Mouse (Mus musculus) bone marrow, adult 2 months (tissue): Measurements from ENCODE around the gene Col23a1. TPM values are rescaled to one million over a fixed set of nuclear protein-coding genes. Genes with fewer than 3 reads are reported as not detected.
"Not testable (repeated sequence)": the region's sequence is repeated elsewhere in the genome, so short reads cannot be mapped to it uniquely, and the experiment has no call there.

Source experiments
- H3K27ac ChIP-seq: fragments of 200-500 bp; 2 replicates; pipeline ENCODE4 v1.5.1; 2012; ENCODE audit warnings: low read depth, mild to moderate bottlenecking, control low read depth, inconsistent platforms, low read length; ENCODE audit not compliant: control insufficient read depth, poor library complexity, insufficient read depth
- H3K4me1 ChIP-seq: fragments of 200-500 bp; 2 replicates; pipeline ENCODE4 v1.6.1; 2011; ENCODE audit warnings: low read length; ENCODE audit not compliant: control insufficient read depth, insufficient read depth
- H3K4me3 ChIP-seq: fragments of 200-500 bp; replicated peaks from 2 replicates; pipeline ENCODE3; 2011; ENCODE audit warnings: mild to moderate bottlenecking, low read depth, low read length, control low read depth; ENCODE audit not compliant: control insufficient read depth
- CTCF ChIP-seq: fragments of 200-500 bp; IDR thresholded peaks from 2 replicates; pipeline ENCODE4 v1.5.1; 2011; ENCODE audit warnings: low read length, control low read depth; ENCODE audit not compliant: control insufficient read depth, insufficient read depth
- POLR2A ChIP-seq: fragments of 200-500 bp; IDR thresholded peaks from 2 replicates; pipeline ENCODE4 v1.6.1; 2011; ENCODE audit warnings: low read depth, mild to moderate bottlenecking, control low read depth, low read length, borderline replicate concordance; ENCODE audit not compliant: control insufficient read depth
- WGBS: fragments of 180-500 bp; shearing (Covaris S2); methylation state at CpG from one replicate; pipeline ENCODE4 v1.1.7; 2018; 5-methylcytosine and 5-hydroxymethylcytosine counted together
- polyA plus RNA-seq: library from polyadenylated mRNA; stranded (reverse); fragments of >200 nt; gene quantifications from 2 replicates; pipeline ENCODE4 v1.2.4, GENCODE M21; 2011; ENCODE audit warnings: low replicate concordance; ENCODE audit not compliant: missing spikeins, insufficient read depth, insufficient read length

Gene Col23a1
- polyA plus RNA-seq, 1 experiment: not detected

- Histone ChIP-seq H3K4me3 (no peak overlapping the region), H3K27ac (no peak overlapping the region), H3K4me1 (peaks cover 4% of the 10 kb centered on the region)
- WGBS: 84% methylated on average over 8 of the region's 8 CpGs
- no peak for TF ChIP-seq CTCF
- TF ChIP-seq POLR2A: no peak
Observed at GRCm38 (mm10) chr11:51614256-51614655, 324.5 kb downstream of the Col23a1 start.

- H3K4me3 ChIP-seq: peak overlapping the region; percentile 31
- WGBS: 19% methylated on average over 7 of the region's 7 CpGs
- TF ChIP-seq POLR2A: no peak
- peaks cover 4% of the 10 kb centered on the region for H3K4me1 ChIP-seq
- peak overlapping the region; percentile 86; the same call in 1 of the 2 replicates for H3K27ac ChIP-seq
Observed at GRCm38 (mm10) chr11:51615129-51615528, 325.4 kb downstream of the Col23a1 start.

- WGBS: under 1% methylated on average over 14 of the region's 14 CpGs
- peak; percentile 92 for TF ChIP-seq POLR2A
- no peak for TF ChIP-seq CTCF
- Histone ChIP-seq H3K4me1 (peaks cover 4% of the 10 kb centered on the region), H3K27ac (peak overlapping the region; percentile 86), H3K4me3 (peak overlapping the region; percentile 85)
Observed at GRCm38 (mm10) chr11:51615601-51616000, 325.9 kb downstream of the Col23a1 start.

- H3K27ac ChIP-seq, H3K4me3 ChIP-seq, H3K4me1 ChIP-seq: not testable (repeated sequence)
- WGBS: 85% methylated on average over 7 of the region's 7 CpGs
Observed at GRCm38 (mm10) chr11:51616113-51616512, 326.4 kb downstream of the Col23a1 start.

GRCm38 (mm10) chr11:51617693-51618092 lies 328.0 kb downstream of the Col23a1 start:
- H3K4me3 ChIP-seq: no peak overlapping the region
- TF ChIP-seq CTCF (peak; percentile 76), POLR2A (no peak)
- H3K27ac ChIP-seq: no peak overlapping the region
- H3K4me1 ChIP-seq: peaks cover 4% of the 10 kb centered on the region
- under 1% methylated on average over 4 of the region's 4 CpGs for WGBS

GRCm38 (mm10) chr11:51618894-51619408 lies 329.2 kb downstream of the Col23a1 start:
- peak overlapping the region; percentile 66 for H3K4me3 ChIP-seq
- H3K27ac ChIP-seq: peak overlapping the region; percentile 8; the same call in 1 of the 2 replicates
- TF ChIP-seq POLR2A (no peak), CTCF (no peak)
- WGBS: 23% methylated on average over 8 of the region's 8 CpGs
- peaks cover 4% of the 10 kb centered on the region for H3K4me1 ChIP-seq

GRCm38 (mm10) chr11:51619409-51620060 lies 329.8 kb downstream of the Col23a1 start, which contains the start of gene Nhp2:
Nhp2 (plus strand) TSS chr11:51619735.
- TF ChIP-seq POLR2A (no peak; the same call in 1 of the 2 replicates), CTCF (no peak)
- WGBS: under 1% methylated on average over 51 of the region's 51 CpGs
- Histone ChIP-seq H3K4me3 (peak within 1 kb of the TSS; percentile 93), H3K4me1 (peaks cover 4% of the 10 kb centered on the region), H3K27ac (peak within 1 kb of the TSS; percentile 64)

- no peak for TF ChIP-seq CTCF
- TF ChIP-seq POLR2A: no peak
- WGBS: under 1% methylated on average over 11 of the region's 11 CpGs
- Histone ChIP-seq H3K4me3 (peak overlapping the region; percentile 93), H3K4me1 (peaks cover 4% of the 10 kb centered on the region), H3K27ac (peak overlapping the region; percentile 64)
Observed at GRCm38 (mm10) chr11:51620084-51620483, 330.4 kb downstream of the Col23a1 start.
